Mouse (Mus musculus) hindbrain, embryonic 16.5 days (tissue): ENCODE measurements around the gene Pigk. TPM values are rescaled to one million over a fixed set of nuclear protein-coding genes. Genes with fewer than 3 reads are reported as not detected.
A peak's percentile ranks its signal among the peaks of the same experiment; 100 is the strongest.

Experiments
- ATAC-seq: fragments of 200-750 bp; cut with Nextera tagmentation; 2 replicates; pipeline ENCODE4 v1.8.0; 2017; ENCODE audit warnings: moderate TSS enrichment, moderate library complexity
- H3K27ac ChIP-seq: fragments of 300-500 bp; sonication (generic); 2 replicates; pipeline ENCODE4 v1.5.1; 2014; ENCODE audit warnings: low read depth, mild to moderate bottlenecking, control low read depth, low read length, moderate library complexity
- H3K27me3 ChIP-seq: fragments of 300-500 bp; sonication (generic); replicated peaks from 2 replicates; pipeline ENCODE4 v1.6.1; 2014; ENCODE audit warnings: low read length; ENCODE audit not compliant: control insufficient read depth, insufficient read depth
- H3K36me3 ChIP-seq: fragments of 300-500 bp; sonication (generic); 2 replicates; pipeline ENCODE4 v1.6.1; 2014; ENCODE audit warnings: mild to moderate bottlenecking, low read length, moderate library complexity, mixed read lengths; ENCODE audit not compliant: control insufficient read depth, insufficient read depth
- H3K4me1 ChIP-seq: fragments of 300-500 bp; sonication (generic); 2 replicates; pipeline ENCODE4 v1.6.1; 2014; ENCODE audit warnings: low read depth, low read length; ENCODE audit not compliant: control insufficient read depth, insufficient read depth
- H3K4me2 ChIP-seq: fragments of 300-500 bp; sonication (generic); 2 replicates; pipeline ENCODE4 v1.6.1; 2014; ENCODE audit warnings: mild to moderate bottlenecking, low read length, control low read depth, moderate library complexity
- H3K4me3 ChIP-seq: fragments of 300-500 bp; sonication (generic); 2 replicates; pipeline ENCODE4 v1.5.1; 2014; ENCODE audit warnings: mild to moderate bottlenecking, low read length, control low read depth, moderate library complexity
- H3K9ac ChIP-seq: fragments of 300-500 bp; sonication (generic); 2 replicates; pipeline ENCODE4 v1.6.1; 2014; ENCODE audit warnings: low read depth, mild to moderate bottlenecking, control low read depth, low read length, moderate library complexity
- H3K9me3 ChIP-seq: fragments of 300-500 bp; sonication (generic); 2 replicates; pipeline ENCODE4 v1.6.1; 2014; ENCODE audit warnings: mild to moderate bottlenecking, low read length, moderate library complexity; ENCODE audit not compliant: control insufficient read depth
- WGBS: fragments of 180-500 bp; shearing (Covaris S2); extraction: QIAGEN DNeasy Blood & Tissue Kit; methylation state at CpG from one replicate; pipeline ENCODE4 v1.1.7; 2014; 5-methylcytosine and 5-hydroxymethylcytosine counted together
- polyA plus RNA-seq: library from polyadenylated mRNA; unstranded; fragments of >200 nt; fragmentation: Nextera tagmentation; extraction: Ambion mirVana; gene quantifications from 2 replicates; pipeline ENCODE4 v1.2.1, GENCODE M21; 2015

Pigk gene
- polyA plus RNA-seq, 1 experiment from 2014 or later: 58.1 TPM

- H3K36me3 ChIP-seq: no peaks in the 10 kb centered on the region
- H3K4me3 ChIP-seq: no peak overlapping the region
- H3K4me2 ChIP-seq: no peak overlapping the region
- no peaks in the 10 kb centered on the region for H3K27me3 ChIP-seq
- no peak for ATAC-seq
- no peaks in the 10 kb centered on the region for H3K4me1 ChIP-seq
- 93% methylated on average over 3 of the region's 3 CpGs for WGBS
- no peak overlapping the region for H3K9ac ChIP-seq
- no peak overlapping the region for H3K27ac ChIP-seq
- H3K9me3 ChIP-seq: no peaks in the 10 kb centered on the region
These were observed 222.4 kb downstream of the Pigk start for GRCm38 (mm10) chr3:152936313-152936712.

GRCm38 (mm10) chr3:152941671-152942070, 227.8 kb downstream of the Pigk start:
- WGBS: 80% methylated on average over 5 of the region's 5 CpGs

GRCm38 (mm10) chr3:152942985-152943384, 229.1 kb downstream of the Pigk start:
- Histone ChIP-seq H3K4me3 (no peak overlapping the region), H3K4me1 (no peaks in the 10 kb centered on the region), H3K27me3 (no peaks in the 10 kb centered on the region), H3K4me2 (no peak overlapping the region), H3K9ac (no peak overlapping the region), H3K9me3 (no peaks in the 10 kb centered on the region), H3K36me3 (no peaks in the 10 kb centered on the region), H3K27ac (no peak overlapping the region)
- no peak for ATAC-seq
- 58% methylated on average over 11 of the region's 11 CpGs for WGBS

More at GRCm38 (mm10) chr3:152941671-152942070, 227.8 kb downstream of the Pigk start:
- no peak overlapping the region for H3K4me2 ChIP-seq
- no peak overlapping the region for H3K9ac ChIP-seq
- H3K4me1 ChIP-seq: no peaks in the 10 kb centered on the region
- no peaks in the 10 kb centered on the region for H3K9me3 ChIP-seq
- no peak for ATAC-seq
- no peaks in the 10 kb centered on the region for H3K27me3 ChIP-seq
- H3K4me3 ChIP-seq: no peak overlapping the region
- no peaks in the 10 kb centered on the region for H3K36me3 ChIP-seq
- H3K27ac ChIP-seq: no peak overlapping the region

- Histone ChIP-seq H3K4me1 (no peaks in the 10 kb centered on the region), H3K27me3 (no peaks in the 10 kb centered on the region), H3K9me3 (no peaks in the 10 kb centered on the region), H3K4me2 (no peak overlapping the region), H3K27ac (no peak overlapping the region), H3K36me3 (no peaks in the 10 kb centered on the region), H3K4me3 (no peak overlapping the region), H3K9ac (no peak overlapping the region)
- WGBS: 58% methylated on average over 3 of the region's 3 CpGs
- ATAC-seq: peak; percentile 46; the same call in 1 of the 2 replicates
These were observed 230.9 kb downstream of the Pigk start for GRCm38 (mm10) chr3:152944766-152945165.

- Histone ChIP-seq H3K4me3 (no peak overlapping the region), H3K9ac (no peak overlapping the region), H3K9me3 (0 out of 2 replicates have a peak, but pooled peaks cover 3% of the 10 kb centered on the region), H3K4me2 (no peak overlapping the region), H3K27ac (no peak overlapping the region), H3K4me1 (no peaks in the 10 kb centered on the region), H3K36me3 (no peaks in the 10 kb centered on the region), H3K27me3 (no peaks in the 10 kb centered on the region)
- WGBS: 69% methylated on average over 11 of the region's 11 CpGs
- ATAC-seq: no peak
These were observed 233.2 kb downstream of the Pigk start for GRCm38 (mm10) chr3:152947031-152947640.

GRCm38 (mm10) chr3:152948556-152948955, 234.7 kb downstream of the Pigk start:
- Histone ChIP-seq H3K4me1 (no peaks in the 10 kb centered on the region), H3K9ac (no peak overlapping the region), H3K36me3 (no peaks in the 10 kb centered on the region), H3K27ac (no peak overlapping the region), H3K4me3 (no peak overlapping the region), H3K4me2 (no peak overlapping the region), H3K9me3 (0 out of 2 replicates have a peak, but pooled peaks cover 3% of the 10 kb centered on the region), H3K27me3 (no peaks in the 10 kb centered on the region)
- ATAC-seq: no peak
- WGBS: 82% methylated on average over 7 of the region's 7 CpGs

- Histone ChIP-seq H3K4me1 (no peaks in the 10 kb centered on the region), H3K9me3 (0 out of 2 replicates have a peak, but pooled peaks cover 3% of the 10 kb centered on the region), H3K27me3 (no peaks in the 10 kb centered on the region), H3K36me3 (no peaks in the 10 kb centered on the region), H3K4me2 (no peak overlapping the region), H3K9ac (no peak overlapping the region), H3K27ac (no peak overlapping the region), H3K4me3 (no peak overlapping the region)
- WGBS: 94% methylated on average over 15 of the region's 15 CpGs
- 0 out of 2 replicates have a peak, but pooled peaks have one; percentile 19 for ATAC-seq
These were observed 235.4 kb downstream of the Pigk start for GRCm38 (mm10) chr3:152949233-152949777.

GRCm38 (mm10) chr3:152950299-152950698, 236.4 kb downstream of the Pigk start:
- Histone ChIP-seq H3K4me3 (no peak overlapping the region), H3K4me2 (no peak overlapping the region), H3K9me3 (0 out of 2 replicates have a peak, but pooled peaks cover 3% of the 10 kb centered on the region), H3K27ac (no peak overlapping the region), H3K4me1 (no peaks in the 10 kb centered on the region), H3K27me3 (no peaks in the 10 kb centered on the region), H3K36me3 (no peaks in the 10 kb centered on the region), H3K9ac (no peak overlapping the region)
- ATAC-seq: no peak
- 94% methylated on average over 5 of the region's 5 CpGs for WGBS

- H3K4me3 ChIP-seq: no peak overlapping the region
- ATAC-seq: no peak
- 94% methylated on average over 9 of the region's 9 CpGs for WGBS
These were observed 237.0 kb downstream of the Pigk start for GRCm38 (mm10) chr3:152950914-152951313.

More at GRCm38 (mm10) chr3:152950914-152951313, 237.0 kb downstream of the Pigk start:
- Histone ChIP-seq H3K4me2 (no peak overlapping the region), H3K27me3 (no peaks in the 10 kb centered on the region), H3K9me3 (0 out of 2 replicates have a peak, but pooled peaks cover 3% of the 10 kb centered on the region), H3K9ac (no peak overlapping the region), H3K4me1 (no peaks in the 10 kb centered on the region), H3K27ac (no peak overlapping the region), H3K36me3 (no peaks in the 10 kb centered on the region)
